Mouse (Mus musculus) kidney, adult 2 months (tissue): ENCODE data around the gene Psmc3.

Source experiments
- CTCF ChIP-seq: fragments of 200-500 bp; conservative IDR thresholded peaks from 2 replicates; pipeline ENCODE4 v1.5.1; 2011; ENCODE audit warnings: low read depth, mild to moderate bottlenecking, control low read depth, low read length, moderate library complexity, mixed read lengths; ENCODE audit not compliant: insufficient read depth, insufficient read length
- POLR2A ChIP-seq: fragments of 200-500 bp; IDR thresholded peaks from one replicate; pipeline ENCODE4 v1.6.1; 2011; ENCODE audit warnings: low read depth, low read length, control low read depth

GRCm38 (mm10) chr2:91019911-91020310, 33.9 kb upstream of the Psmc3 start:
- no peak for TF ChIP-seq CTCF
- no peak for TF ChIP-seq POLR2A
